Mouse (Mus musculus) adrenal gland, adult 18-20 months (tissue): ENCODE measurements around the gene Ldlrap1. TPM values are rescaled to one million over a fixed set of nuclear protein-coding genes. Genes with fewer than 3 reads are reported as not detected.
A peak's percentile ranks its signal among the peaks of the same experiment; 100 is the strongest.

ENCODE experiments used
- DNase-seq, 2 experiments: peaks; one replicate each; pipeline ENCODE4 v3.0.0; 2021 to 2022; ENCODE audit warnings: low spot score in 2 of 2
- total RNA-seq, 2 experiments: library from RNA; stranded (reverse); gene quantifications; 1 replicate in 1 of 2; 2 replicates in 1 of 2; pipeline ENCODE4 v1.2.3; 2021

Ldlrap1 gene
- total RNA-seq, 2 experiments from 2014 or later = 41.8 to 53.9 TPM

DNA sequence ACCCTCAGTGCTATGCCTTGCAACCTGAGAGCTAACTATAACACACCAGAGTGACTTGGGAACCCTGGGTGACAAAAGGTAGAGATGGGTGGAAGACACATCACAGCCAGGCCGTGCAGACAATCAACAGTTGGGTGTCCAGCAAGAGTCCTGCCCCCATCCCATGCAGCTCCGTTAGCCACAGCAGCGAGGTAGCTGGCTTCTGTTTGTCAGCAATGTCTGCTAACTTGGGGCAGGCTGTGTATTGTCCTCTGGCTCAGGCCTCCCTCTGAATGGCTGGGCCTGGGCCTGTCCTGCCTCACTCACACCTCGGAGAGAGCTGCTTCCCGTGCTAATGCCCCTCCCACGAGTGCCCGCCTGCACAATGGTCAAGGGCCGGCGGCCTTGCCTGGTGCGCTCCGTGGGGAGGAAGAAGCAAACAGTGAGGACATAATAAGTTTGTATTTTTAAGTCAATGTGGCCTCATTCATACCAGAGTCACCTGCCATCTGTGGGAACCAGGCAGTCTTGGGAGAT lies 14.9 kb downstream of the Ldlrap1 start:
- no peak for DNase-seq

DNA sequence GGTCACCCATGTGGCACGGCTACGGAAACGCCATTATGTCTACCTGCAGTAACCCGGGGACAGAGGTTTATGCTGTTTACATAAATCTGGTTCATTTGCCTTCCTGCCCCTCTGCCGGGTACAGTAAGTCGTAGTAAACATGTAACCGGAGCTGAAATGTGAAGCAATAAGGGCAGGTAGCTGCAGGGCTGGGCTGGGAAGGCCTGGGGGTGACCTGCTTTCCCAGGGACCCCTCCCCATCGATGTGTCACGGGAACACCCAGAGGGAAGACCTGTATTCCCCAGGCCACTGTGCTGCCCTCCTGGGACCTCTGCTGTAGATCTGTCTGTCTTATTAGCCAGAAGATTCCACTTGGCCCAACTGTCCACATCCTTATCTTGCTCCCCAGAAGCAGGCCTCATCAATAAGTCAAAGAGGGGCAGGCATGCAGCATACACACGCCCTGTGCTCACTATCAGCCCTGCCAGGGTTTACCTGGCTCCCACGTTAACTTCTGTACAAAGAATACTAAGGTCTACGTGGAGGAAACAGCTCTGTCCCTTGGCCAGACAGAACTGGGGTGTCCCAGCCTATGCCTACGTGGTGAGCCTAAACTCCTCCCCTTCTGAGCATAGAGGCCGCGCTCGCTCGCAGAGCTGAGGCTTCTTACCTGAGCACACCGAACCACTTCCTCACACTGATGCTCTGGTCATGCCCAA lies 16.0 kb downstream of the Ldlrap1 start:
- no peak for DNase-seq

DNA sequence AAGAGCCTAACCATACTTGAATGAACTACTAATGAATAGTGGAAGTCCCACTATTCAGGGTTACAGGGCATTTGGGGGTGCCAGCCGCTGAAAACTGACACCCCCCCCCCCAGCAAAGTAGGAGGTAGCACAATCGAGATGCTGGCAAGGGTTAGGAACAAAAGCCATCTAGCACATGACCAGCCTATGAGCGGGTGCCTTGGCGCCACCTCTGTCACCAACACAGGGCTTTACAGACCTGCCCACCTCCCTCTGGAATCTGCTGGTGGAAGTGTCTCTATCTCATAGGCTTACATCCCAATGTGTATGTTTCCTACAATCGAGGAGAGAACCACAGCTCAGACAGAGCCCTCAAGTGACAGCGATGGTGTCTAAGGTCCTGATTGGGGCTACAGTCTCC lies 17.0 kb downstream of the Ldlrap1 start:
- no peak for DNase-seq

DNA sequence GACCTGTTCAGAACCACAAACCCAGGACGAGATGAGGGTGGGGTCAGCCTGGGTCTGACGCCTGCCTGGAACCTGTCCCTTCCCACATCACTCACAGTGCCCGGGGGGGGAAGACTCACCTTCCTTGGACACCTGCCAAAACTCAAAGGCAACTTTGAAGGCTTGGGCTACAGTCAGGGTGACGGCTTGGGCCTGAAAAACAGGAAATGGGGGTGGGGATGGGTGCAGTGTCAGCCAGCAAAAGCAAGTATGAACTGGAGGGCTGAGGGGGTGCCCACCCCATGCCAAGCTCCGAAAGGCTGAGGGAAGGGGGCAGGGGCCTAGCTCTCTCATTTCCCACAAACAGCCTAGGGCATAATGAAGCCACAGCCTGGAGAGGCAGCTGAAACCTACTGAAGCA lies 17.6 kb downstream of the Ldlrap1 start:
- DNase-seq = no peak

DNA sequence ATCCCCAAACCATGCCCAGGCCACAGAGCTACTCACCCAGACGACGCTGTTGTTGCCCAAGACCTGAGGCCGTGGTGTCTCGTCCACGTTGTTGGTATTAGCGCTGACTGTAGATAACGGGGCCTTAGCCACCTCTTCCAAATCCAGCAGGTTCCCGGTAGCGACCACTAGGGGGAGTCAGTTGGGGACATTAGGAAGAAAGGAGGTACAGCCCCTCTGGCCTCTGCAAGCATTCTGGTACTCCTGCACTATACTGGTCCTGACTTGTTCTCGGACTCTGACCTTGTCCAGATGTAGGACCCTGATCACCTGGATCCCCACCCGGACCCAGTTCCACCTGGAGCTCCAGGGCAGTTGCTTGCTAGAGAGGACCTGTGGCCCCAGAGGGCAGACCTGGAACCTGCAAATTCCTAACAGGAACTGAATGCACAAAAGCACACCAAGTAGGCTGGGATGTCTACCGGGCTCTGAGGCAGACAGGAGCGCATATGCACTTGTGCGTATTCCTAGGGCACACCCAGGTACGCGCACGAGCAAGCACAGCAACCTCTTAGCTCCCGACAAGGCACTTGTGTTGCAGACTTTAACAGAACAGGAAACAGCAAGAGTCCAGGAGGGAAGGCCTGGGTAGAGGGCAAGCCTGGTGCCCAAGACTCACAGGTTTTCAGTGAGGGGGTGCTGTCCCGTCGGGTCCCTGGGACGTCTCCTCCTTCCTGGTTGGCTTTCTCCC lies 18.4 kb downstream of the Ldlrap1 start:
- no peak for DNase-seq

DNA sequence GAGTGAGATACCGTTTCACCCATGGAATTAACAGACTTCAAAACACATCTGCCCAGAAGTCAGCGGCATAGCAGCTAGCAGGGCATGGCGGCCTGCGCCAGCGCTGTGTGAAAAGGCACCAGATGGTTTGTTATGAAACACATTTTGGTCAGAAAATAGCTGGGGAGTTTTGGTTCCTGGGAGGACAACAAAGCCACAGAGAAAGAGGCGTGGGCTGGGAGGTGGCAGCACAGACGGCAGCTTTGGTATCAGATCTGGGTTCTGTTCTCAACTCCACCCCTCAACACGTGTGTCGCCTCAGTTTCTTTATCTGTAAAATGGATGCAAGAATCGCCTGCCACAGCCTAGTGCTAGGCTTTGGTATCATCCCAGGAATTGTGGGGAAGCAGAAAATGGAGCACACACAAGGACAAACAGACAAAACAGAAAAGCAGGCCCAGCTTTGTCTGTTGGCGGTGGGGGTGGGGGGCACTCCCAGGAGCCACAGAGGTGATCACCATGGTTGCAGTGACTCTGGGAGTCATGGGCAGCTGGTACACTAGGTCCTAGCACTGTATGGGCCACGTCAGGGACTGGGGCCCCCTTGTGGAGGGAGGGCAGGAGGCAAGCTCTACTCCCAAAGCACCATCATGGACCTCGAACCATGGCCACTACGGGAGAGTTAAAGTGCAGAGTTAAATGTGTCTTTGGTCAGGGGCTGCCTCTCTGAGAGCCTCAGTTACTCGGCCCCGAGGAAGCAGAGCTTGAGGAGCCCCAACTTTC lies 21.7 kb downstream of the Ldlrap1 start:
- DNase-seq = no peak

DNA sequence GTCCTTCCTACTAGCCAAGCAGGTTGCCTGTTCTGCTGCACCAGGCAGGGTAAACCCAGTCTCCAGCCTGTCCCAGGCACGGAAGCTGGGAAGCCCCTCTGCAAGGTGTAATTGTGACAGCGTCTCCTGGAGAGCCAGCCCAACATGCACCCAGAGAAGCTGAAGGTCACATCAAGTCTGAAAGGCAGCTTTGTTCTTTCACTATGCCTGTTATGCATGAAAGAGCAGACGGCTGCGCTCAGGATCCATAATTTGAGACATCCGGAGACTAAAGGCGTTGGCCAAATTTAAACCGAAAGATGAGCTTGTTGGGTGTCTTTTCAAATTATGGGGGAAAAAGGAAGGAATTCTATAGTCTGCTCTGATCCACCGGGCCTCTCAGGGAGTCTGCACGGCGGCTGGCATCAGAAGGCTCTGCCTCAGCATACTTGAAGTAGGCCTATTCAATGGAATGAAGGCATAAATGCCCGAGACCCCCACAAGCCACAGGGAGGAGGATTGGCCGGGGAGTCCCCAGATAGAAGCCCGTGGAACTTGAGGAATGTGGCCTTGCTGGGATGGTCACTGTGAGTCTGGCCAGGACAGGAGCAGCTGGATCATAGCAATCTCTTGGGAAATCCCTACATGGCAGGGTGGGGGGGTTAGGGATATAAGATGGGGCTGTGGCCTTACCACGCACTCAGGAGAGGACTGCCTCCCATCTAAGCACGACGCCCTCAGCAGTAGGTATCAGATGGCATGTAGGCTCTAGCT lies 23.8 kb downstream of the Ldlrap1 start:
- no peak for DNase-seq

DNA sequence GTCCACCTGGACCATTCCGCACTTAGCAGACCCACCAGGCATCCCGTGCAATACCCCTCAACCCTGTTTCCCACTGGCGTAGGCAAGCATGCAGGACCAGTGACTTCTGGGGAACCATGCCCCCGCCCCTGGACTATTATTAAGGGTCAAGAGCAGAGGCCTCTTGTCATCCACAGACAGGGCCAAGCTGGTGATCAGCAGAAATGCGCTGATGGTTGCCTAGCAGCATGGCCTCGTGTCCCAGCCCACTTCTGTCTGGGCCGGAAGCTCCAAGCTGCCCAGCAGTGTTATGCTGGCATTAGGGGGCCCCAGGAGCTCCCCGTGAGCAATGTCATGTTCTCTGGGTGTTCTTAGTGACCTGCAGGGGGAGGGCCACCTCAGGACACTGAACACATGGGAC lies 25.9 kb downstream of the Ldlrap1 start:
- no peak for DNase-seq

DNA sequence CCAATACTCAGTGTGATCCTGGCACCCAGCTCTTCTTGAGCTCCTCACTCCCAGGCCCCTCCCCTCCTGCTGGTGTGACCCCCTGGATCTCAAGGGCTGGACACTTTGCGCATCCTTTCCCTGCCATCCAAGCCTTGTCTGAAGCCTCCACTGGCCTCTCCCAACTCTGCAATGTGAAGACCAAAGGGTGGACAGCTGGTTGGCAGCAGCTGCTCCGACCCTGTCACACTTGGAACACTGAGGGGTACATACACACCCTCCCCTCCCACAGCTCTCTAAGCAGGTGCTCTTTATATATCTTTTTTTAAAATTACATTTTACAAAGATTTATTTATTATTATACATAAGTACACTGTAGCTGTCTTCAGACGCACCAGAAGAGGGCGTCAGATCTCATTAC lies 27.6 kb downstream of the Ldlrap1 start:
- DNase-seq = no peak

DNA sequence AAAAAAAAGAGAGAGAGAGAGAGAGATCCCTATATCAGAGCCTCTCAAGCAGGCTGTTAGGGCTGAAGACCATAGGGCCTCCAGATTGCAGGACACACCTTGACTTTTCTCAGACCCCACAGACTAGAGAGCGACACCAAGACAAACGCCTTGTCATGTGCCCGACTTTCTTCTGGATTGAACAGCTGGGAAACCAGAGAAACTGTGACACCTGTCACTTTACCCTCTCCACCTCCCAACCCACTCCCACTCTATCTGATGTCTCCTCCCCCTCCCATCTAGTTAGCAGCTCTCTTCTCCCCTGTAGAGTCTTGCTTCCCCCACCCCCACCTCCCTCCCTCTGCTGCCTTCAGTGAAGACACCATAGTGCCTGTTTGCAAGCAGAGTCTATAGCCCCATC lies 28.3 kb downstream of the Ldlrap1 start:
- no peak for DNase-seq

DNA sequence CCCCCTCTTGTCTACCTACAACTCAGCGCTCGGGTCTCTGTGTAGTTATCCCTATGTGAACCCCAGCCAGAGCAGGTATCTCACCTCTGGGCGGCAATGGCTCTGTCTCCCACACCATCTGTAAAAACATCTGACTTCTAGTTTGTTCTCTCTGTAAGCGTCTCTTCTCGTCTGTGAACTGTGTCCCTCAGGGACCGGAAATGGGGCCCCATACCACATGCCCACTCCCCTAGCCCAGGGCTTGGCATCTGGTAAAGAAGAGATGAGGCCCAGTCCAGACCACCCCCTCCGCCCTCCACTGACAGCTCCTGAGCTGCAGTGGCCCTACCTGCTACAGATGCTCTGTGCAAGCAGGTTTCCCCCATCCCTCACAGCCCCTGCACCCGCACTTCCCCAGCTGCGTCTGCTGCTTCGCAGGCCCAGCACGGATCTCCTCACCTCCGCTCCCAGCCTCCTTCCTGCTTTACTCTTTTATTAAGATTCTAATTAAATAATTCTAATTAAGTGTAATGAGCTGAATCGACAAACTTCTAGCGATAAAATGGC lies 30.4 kb downstream of the Ldlrap1 start:
- no peak for DNase-seq

DNA sequence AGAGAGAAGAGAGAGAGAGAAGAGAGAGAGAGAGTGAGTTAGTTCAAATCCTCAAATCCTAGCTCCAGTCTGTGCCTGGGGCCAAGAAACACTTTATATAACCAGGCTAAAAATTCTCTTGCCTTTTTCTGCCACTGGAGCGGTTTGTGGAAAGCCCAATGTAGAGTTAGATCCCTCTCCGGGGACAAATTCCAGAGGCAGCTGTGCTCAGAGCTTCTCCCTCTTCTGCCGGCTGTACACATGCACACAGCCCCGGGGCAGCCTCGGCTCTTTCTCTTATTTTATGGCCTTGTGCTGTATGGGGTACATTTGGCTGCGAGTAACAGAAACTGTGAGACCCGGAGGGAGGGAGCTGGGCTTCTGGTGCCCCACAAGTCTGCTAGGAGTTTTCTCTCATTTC lies 31.7 kb downstream of the Ldlrap1 start:
- DNase-seq = no peak

DNA sequence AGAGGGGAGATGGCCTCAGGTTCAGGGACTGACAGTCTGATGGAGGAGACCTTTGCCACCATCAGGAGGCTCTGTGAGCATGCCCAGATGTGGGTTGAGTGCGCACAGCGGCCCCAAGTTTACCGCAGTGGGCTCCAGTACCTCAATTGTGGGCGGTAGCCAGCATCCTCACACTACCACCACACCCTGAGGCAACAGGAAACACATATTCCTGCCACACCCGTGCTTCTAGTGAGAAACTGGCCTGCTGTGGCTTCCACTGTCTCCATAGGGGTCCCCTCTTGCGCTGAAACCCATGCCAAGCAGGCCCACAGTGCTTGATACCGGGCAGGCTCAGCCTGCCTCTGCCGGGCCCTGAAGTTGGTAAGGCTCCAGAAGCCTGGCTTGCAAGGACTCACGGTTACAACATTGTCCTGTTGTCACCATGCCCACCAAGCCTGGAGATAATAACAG lies 33.2 kb downstream of the Ldlrap1 start:
- DNase-seq = no peak

DNA sequence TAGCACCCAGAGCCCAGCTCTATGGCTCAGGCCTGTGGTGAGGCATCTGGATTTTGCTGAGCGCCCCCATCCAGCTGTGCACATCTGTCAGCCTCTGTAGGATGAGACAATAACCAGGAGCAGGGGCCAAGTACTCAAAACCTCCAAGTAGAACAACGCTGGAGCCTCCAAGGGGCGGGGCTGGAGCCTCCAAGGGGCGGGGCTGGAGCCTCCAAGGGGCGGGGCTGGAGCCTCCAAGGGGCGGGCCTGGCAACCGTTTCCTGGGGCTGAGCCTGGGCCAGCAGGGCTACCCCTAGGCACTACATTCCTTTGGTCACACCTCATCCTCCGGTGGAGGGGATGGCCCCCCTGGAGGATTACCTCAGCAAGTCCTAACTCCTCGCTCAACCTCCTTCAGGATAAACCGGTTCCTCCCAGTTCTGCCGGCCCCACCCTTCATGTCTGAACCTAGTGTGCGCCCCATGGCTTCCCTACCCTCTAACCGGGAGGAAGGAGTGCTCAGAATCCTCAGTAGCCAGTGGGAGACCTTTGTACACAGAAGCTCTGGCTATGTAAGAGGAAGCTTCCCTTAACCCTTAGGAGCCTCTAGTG lies 33.7 kb downstream of the Ldlrap1 start:
- DNase-seq = peak in 1 of 2 experiments; percentile 54

DNA sequence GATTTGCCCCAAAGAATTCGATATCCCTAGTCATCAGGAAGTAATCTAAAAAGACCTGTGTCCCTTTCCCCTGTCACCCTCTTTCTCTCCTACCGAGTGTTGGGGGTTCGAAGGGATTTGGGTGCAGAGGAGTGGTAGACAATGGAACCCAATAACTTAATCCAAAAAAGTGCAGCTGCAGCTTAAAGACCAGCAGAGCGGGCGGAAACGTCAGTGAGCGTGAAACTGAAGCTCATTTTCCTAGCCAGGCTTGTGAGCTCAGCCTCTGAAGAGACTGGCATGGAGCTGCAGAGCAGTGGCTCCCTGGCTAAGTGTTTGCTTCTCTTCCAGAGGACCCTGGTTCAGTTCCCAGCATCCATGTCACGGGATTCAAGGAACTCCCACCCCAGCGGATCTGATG lies 34.5 kb downstream of the Ldlrap1 start:
- DNase-seq = no peak

DNA sequence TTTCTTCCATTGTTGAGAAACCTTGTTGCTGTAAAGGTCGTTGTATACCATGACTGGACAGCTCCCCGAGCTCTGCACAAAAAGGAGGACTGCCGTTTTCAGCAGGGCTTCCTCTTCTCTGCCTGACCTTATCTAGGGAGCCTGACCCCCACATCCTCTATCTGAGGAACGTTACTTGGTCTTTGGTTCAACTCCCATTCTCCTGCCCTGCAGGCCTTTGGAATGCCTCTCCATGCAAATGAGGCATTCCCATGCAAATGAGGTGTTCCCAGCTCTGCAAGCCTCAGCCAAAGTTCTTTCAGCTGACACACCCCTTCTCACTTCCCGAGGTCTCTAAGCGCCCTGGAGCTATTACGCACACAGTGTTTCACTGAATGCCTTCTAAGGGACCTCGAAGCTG lies 37.7 kb downstream of the Ldlrap1 start:
- no peak for DNase-seq

DNA sequence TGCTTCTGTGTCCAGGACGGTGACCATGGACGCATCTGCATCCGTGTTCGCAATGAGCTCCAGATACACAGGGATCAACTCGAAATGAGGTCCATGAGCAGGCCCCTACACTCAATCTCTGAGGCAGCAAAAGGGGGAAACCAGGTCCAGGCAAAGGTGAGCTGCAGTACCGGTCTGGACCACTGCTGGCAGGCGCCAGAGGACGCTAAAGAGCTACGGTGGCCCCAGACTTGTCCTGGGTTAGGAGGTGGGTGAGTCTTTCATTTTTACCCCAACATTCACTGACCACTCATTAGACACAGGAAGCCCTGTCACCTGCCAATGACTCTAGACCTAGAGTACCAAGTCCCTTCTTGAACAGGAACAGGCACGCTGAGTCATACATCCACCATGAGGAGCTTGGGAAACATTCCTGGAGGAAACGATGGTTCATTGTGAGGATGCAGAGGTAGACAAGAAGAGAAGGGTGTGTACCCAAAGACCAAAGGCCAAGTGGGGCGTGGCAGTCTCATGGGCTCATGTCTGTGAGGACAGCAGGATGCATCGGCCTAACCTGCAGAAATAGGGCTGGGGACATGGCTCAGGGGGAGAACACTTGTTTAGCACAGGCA lies 42.0 kb downstream of the Ldlrap1 start:
- no peak for DNase-seq

DNA sequence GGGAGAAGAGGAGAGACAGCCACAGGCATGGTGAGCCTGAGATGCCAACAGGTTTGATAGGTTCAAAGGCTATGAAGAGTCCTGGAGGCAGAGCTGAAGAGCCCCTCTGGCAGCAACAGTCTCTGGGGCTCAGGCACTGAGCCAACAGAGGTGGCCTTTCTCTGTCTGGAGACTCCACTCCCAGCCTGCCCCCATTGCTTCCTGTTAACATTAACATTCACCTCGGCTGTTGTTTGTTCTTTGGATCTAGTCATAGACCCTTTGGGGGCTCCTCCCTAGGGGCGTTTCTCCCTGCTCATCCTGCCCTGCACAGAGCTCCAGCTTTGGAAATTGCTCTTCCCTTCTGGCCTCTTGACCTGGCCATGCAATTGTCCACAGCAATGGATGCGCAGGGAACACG lies 42.9 kb downstream of the Ldlrap1 start:
- DNase-seq = no peak

DNA sequence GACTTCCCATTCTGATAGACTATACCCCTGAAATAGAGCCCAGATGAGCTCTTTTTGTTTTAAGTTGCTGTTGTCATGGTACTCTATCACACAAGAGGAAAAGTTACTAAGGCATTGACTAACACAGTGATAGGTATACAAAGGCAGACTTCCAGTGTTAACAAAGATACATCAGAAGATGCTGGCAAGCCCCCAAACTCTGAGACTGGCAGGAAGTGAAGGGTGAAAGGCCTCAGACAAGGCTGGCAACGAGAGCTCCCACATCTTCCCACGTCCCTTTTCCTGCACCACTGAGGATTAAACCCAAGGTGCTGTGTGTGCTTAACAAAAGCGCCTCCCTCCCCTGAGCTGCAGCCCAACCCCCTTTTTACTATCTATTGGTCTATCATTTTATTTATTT lies 44.6 kb downstream of the Ldlrap1 start:
- DNase-seq = no peak

DNA sequence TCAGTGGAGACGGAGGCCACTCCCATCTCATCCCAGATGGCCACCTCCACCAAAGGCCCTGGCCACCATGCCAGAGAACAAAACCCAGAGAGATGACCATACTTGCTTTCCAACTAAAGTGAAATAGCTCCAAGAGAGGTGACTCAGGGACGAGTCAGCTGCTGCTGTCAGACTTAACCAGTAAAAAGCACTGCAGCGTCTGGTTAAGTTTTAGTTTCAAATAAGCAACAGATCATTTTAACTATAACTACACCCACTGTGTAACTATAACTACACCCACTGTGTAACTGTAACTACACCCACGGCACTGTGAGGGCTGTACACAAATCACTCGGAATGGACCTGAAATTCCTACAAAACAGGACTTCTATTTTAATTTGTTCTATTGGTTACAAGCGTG lies 46.7 kb downstream of the Ldlrap1 start:
- DNase-seq = no peak
